Mouse (Mus musculus) granulocyte monocyte progenitor cell, adult 5-6 weeks (primary cell): Measurements from ENCODE around the gene 2610318N02Rik. TPM values are rescaled to one million over a fixed set of nuclear protein-coding genes. Genes with fewer than 3 reads are reported as not detected.
"Not testable (repeated sequence)": the region's sequence is repeated elsewhere in the genome, so short reads cannot be mapped to it uniquely, and the experiment has no call there.

Experiments used
- ATAC-seq: replicated peaks from 2 replicates; pipeline ENCODE4 v1.8.0; 2016; ENCODE audit warnings: mild to moderate bottlenecking, moderate TSS enrichment, inconsistent platforms; ENCODE audit not compliant: poor library complexity, severe bottlenecking
- total RNA-seq, 2 experiments: library from RNA; stranded (forward) in 1 of 2; stranded (reverse) in 1 of 2; fragments of 200-712, 200-1000 nt in 1 of 2; fragments of >200 nt in 1 of 2; fragmentation: Nextera tagmentation in 1 of 2; gene quantifications; 2 replicates each; pipeline ENCODE4 v1.2.3; 2014 to 2017

Gene 2610318N02Rik
- total RNA-seq (2014; fragmentation: Nextera tagmentation), result 48.7 and 50.1 TPM in 2 replicates
- 15.0 and 23.5 TPM in 2 replicates for total RNA-seq (2017)

DNA sequence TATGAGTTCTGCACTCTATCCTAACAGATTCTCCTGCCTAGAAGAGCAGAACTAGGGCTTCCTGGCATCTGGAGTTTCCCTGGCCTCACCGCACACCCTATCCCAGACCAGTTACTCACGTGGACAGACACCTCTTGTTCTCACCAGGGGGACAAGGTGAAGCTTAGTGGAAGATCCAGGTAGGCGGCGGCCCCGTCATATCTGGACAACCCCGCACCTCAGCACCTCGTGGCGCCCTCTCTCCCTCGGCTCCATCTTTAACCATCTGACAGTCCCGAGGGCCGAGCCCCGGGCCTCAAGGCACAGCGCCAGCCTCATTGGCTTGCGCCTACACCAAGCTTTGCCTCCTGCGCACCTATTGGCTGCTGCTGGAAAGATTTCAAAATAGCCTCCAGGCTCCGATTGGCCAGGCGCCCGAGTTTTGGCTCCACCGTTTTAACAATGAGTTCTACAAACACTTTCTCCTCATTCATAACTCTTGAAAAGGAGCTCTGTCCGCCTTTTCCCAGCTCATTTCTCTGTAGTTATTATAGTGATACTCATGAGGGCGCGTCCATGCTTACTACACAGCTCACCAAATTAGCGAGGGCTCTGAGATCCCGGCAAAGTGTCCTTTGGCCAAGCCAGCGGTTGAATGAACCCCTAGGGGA is at the start of gene 2610318N02Rik:
TSS of gene 2610318N02Rik (minus strand) at position 297 of the 650 bp plus-strand sequence.
- ATAC-seq, result peak; percentile 94

GRCm38 (mm10) chr16:17168049-17168448 is 43.1 kb upstream of the 2610318N02Rik start:
- no peak for ATAC-seq

- no peak for ATAC-seq
Observed at GRCm38 (mm10) chr16:17167179-17167578, 42.2 kb upstream of the 2610318N02Rik start.

GRCm38 (mm10) chr16:17165478-17165877 is 40.5 kb upstream of the 2610318N02Rik start:
- ATAC-seq, result not testable (repeated sequence)

DNA sequence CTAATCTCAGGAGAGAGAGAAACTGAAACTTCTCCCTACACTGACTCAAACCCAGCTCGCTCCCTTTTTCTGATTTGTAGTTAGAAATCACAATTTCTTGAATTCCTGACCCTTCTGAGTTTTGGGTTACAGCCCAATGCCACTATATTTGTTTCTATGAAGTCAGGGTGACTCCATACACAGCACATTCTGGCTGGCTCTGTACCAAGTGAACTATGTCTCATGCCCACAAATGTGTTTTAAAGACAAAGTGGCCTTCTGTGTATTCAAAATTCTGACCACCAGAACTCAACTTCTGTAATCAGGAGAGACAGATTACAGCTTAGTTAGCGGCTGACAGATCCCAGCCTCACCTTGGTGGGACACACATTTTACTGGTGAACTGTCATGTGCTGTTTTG is 29.4 kb upstream of the 2610318N02Rik start:
- ATAC-seq, result no peak

DNA sequence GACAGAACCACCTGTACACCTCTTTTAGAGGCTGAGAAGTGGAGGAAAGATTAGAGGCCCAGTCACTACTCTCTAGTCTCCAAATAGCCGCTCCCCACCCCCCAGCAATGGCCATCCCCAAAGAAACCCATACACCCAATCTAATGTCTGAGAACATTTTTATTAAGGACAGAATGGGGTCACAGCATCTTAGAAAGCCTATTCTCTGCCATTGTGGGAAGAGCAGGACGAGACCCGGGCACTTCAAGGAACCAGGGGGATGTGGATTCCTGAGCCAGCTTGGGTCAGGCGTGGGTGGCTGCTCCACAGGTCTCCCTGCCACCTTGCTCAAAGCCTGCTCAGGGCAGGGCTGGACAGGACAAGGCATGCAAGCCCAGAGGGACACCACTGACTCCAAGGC is 26.9 kb upstream of the 2610318N02Rik start:
- ATAC-seq, result no peak

- no peak for ATAC-seq
Observed at GRCm38 (mm10) chr16:17150520-17151258, 25.7 kb upstream of the 2610318N02Rik start.

- peak; percentile 57 for ATAC-seq
Observed at GRCm38 (mm10) chr16:17148084-17148483, 23.1 kb upstream of the 2610318N02Rik start.

- peak; percentile 22 for ATAC-seq
Observed at GRCm38 (mm10) chr16:17147391-17147929, 22.5 kb upstream of the 2610318N02Rik start.

DNA sequence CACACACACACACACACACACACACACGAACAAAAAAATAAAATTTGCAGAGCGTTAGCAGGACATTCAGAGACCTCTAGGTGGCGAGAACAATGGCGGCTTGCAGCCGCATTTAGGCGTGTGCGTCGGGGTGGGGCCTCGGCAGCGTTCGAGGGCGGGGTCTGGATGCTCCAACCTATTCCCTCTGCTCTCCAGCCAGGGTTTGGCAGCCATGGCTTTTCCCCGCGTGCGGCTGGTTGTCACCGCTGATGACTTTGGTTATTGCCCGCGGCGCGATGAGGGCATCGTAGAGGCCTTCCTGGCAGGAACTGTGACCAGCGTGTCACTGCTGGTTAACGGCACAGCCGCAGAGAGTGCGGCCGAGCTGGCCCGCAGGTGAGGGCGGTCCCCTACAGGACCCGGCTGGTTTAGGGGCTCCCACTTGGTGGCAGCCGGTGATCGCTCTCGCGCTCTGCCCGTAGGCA is 21.8 kb upstream of the 2610318N02Rik start, which contains the start of gene Ccdc116:
TSS of gene Ccdc116 (minus strand) at position 458 of the 464 bp plus-strand sequence.
- peak; percentile 81 for ATAC-seq

GRCm38 (mm10) chr16:17144339-17144738 is 19.4 kb upstream of the 2610318N02Rik start, which contains the start of gene Ydjc:
Ydjc (plus strand) TSS chr16:17144621.
- ATAC-seq, result peak; percentile 48

- no peak for ATAC-seq
Observed at GRCm38 (mm10) chr16:17137355-17137754, 12.4 kb upstream of the 2610318N02Rik start.

GRCm38 (mm10) chr16:17132906-17133200 is 7.9 kb upstream of the 2610318N02Rik start:
- no peak for ATAC-seq

DNA sequence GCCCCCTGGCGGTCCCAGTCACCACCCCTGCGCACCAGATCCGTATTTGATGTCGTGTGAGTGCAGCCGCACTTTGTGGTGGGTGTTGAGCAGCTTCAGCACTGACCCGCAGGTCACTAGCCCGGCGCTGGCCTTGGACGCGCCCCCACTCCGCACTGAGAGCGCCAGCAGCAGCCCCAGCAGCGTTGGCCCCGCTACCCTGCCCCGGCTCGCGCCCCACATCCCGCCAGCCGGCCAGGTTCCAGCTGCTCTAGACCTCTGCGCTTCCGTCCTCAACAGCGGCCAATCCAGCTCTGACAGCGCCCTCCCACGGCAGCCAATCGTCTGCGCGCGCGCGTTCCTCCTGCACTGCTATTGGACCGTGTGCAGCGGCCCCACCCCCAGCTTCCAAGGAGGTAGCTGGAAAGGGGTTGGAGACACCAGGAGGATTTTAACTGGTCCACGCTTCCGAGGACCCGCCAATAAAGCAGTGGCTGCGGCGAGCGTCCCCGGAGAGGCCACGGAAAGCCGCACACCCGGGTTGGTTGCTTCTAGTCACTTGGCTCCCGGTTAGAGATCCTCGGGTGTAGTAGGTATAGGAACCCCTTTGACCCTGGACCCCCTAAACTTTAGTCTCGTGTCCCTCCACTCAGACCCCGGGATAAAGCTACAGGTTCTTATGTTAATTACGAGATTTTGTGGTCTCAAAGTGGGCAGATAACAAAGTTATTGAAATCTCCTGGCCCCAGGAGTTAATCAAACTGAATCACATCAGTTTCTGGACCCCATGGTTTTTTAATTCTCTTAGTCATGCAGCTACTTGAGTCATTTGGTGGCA is 7.3 kb upstream of the 2610318N02Rik start, which contains the start of gene Sdf2l1:
TSS of gene Sdf2l1 (minus strand) at position 295 of the 817 bp plus-strand sequence.
- ATAC-seq, result peak; percentile 91

DNA sequence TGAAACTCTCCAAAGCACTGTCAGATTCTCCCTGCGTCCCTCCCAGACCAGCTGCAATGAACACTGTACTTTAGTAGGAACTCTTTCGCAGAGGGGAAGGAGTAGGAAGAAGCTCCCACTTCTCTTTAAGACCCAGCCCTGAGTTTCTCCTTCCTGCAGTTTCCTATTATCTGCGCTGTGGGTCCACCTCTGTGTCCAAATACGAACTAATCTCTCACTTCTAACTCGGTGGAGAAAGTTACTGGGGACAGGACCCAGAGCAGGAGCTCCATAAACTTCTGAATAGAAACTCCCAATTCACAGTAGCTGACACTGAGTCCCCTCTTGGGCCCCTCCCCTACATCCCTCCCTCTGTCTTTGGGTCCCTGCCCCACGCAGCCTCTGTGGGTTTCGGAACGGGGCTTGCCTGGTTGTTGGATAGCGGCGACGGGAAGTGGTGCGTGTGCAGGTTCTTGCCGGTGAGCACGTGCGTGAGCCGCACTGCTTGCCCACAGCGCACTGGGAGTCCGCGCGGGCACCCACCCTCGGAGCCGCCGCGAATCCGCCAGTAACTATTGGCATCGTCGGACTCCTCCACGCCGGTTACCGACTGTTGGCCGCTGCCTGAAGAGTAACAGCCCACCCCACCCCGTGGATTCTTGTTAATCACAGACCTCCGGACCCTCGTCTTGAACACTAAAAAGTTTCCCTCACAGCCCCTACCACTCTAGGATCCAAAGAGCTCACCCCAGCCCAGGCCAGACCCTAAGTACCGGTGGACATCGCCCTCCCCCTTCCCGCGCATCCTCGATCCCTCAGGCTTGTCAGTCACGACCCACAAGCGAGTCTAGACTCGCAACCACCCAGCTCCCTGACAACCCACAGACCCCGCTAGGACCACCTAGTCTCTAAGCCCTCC is 6.5 kb upstream of the 2610318N02Rik start:
- peak; percentile 45 for ATAC-seq

- peak; percentile 31; the same call in 1 of the 2 replicates for ATAC-seq
Observed at GRCm38 (mm10) chr16:17127292-17127691, 2.3 kb upstream of the 2610318N02Rik start.

DNA sequence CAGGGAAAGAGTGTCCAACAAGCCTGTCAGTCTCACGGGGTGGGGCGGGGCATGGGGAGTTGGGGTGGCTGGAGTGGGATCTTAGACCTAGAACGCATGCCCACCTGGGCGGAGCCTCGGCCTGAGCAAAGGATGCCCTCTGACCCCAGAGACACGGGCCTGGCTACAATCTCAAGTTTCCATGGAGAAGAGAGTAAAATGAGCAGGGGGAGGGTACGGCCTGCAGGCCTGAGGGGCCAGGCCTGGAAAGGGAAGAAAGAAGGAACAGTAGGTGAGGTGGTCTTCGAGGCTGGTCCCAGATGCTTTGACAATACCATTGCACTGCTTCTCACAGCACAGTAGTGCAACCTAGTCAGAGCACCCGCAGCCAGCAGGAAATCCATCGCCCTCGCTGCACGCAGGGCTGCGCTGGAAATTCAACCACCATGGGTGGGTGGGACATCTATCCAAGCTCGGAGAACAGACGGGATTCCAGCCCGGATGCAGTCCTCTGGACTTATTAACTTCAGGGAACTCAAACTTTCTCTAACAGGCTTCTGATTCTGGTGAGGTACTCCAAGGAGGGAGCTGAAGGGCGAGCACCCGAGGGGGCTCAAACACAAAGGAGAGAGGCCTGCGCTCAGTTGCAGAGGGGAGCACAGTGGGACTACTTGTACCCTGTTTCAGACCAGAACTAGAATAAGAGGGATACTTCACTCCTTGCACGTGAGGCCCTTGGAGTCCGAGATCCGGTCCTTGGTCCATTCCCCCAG is 672 bp downstream of the 2610318N02Rik start:
- 0 out of 2 replicates have a peak, but pooled peaks have one; percentile 1 for ATAC-seq

GRCm38 (mm10) chr16:17121569-17121968 is 3.4 kb downstream of the 2610318N02Rik start:
- no peak for ATAC-seq
